Mouse (Mus musculus): ENCODE data around the gene Actn4.

DNA sequence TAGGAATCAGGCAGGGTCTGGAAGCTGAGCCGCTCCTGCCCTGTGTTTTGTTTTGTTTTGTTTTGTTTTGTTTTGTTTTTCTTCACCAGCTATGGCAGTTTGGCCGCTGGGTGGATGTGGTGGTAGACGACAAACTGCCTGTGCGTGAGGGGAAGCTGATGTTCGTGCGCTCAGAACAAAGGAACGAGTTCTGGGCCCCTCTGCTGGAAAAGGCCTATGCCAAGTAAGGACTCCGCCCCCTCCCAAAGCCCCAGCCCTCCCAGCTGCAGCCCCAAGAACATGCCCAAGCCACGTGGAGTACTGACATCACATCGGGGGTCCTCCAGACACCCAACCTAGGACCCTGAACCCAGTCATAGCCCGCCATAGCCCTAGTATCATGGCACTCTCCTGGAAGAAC lies 79.1 kb downstream of the Actn4 start:
- TF ChIP-seq POLR2A (IDR thresholded peaks at IDR 0.05; ENCODE audit: low read depth, low read length), result no peak
- TF ChIP-seq CTCF (IDR thresholded peaks at IDR 0.05; ENCODE audit: extremely low read depth, insufficient read depth, insufficient read length, insufficient replicate concordance), result no peak
